Mouse (Mus musculus): ENCODE results near the gene Zscan26. TPM values are rescaled to one million over a fixed set of nuclear protein-coding genes. Genes with fewer than 3 reads are reported as not detected.
"Not testable (repeated sequence)": the region's sequence is repeated elsewhere in the genome, so short reads cannot be mapped to it uniquely, and the experiment has no call there.

Gene Zscan26
- polyA plus RNA-seq, 1 experiment from 2014 or later: 21.3 TPM

GRCm38 (mm10) chr13:21462516-21462915 lies 9.0 kb upstream of the Zscan26 start:
- H3K4me2 ChIP-seq; H3K27me3 ChIP-seq; H3K36me3 ChIP-seq (replicated peaks); H3K9me3 ChIP-seq; H3K27ac ChIP-seq; H3K9ac ChIP-seq; H3K4me3 ChIP-seq (replicated peaks); H3K4me1 ChIP-seq; ATAC-seq (ENCODE audit: low FRiP score): not testable (repeated sequence)
- 59% methylated on average over 9 of the region's 9 CpGs for WGBS

GRCm38 (mm10) chr13:21456347-21456746 lies 2.8 kb upstream of the Zscan26 start:
- Histone ChIP-seq H3K9ac (no peak overlapping the region), H3K4me1 (peaks cover 14% of the 10 kb centered on the region), H3K9me3 (no peaks in the 10 kb centered on the region), H3K4me2 (no peak overlapping the region), H3K27me3 (peaks cover 12% of the 10 kb centered on the region; the same call in 1 of the 2 replicates), H3K27ac (no peak overlapping the region), H3K4me3 (replicated peaks) (no peak overlapping the region), H3K36me3 (replicated peaks) (no peaks in the 10 kb centered on the region)
- no peak for ATAC-seq (ENCODE audit: low FRiP score)
- WGBS: 22% methylated on average over 4 of the region's 4 CpGs

GRCm38 (mm10) chr13:21454133-21454532 lies 603 bp upstream of the Zscan26 start:
- Histone ChIP-seq H3K9ac (no peak overlapping the region), H3K27ac (no peak overlapping the region), H3K4me1 (peaks cover 14% of the 10 kb centered on the region), H3K36me3 (replicated peaks) (peaks cover 2% of the 10 kb centered on the region; the same call in 1 of the 2 replicates), H3K9me3 (no peaks in the 10 kb centered on the region), H3K4me3 (replicated peaks) (no peak overlapping the region), H3K27me3 (peaks cover 9% of the 10 kb centered on the region; the same call in 1 of the 2 replicates), H3K4me2 (no peak overlapping the region)
- no peak for ATAC-seq (ENCODE audit: low FRiP score)
- WGBS: 94% methylated on average over 3 of the region's 3 CpGs

- Histone ChIP-seq H3K4me3 (replicated peaks) (peak overlapping the region; percentile 73), H3K9me3 (no peaks in the 10 kb centered on the region), H3K4me1 (peaks cover 14% of the 10 kb centered on the region), H3K4me2 (peak overlapping the region; percentile 79), H3K36me3 (replicated peaks) (peaks cover 10% of the 10 kb centered on the region), H3K27me3 (peaks cover 9% of the 10 kb centered on the region; the same call in 1 of the 2 replicates), H3K27ac (peak overlapping the region; percentile 75), H3K9ac (peak overlapping the region; percentile 76)
- WGBS: 2% methylated on average over 13 of the region's 13 CpGs
- ATAC-seq (ENCODE audit: low FRiP score): peak; percentile 42; the same call in 1 of the 2 replicates
Measured at GRCm38 (mm10) chr13:21453042-21453441, 488 bp downstream of the Zscan26 start.

GRCm38 (mm10) chr13:21447856-21448614 lies 5.5 kb downstream of the Zscan26 start:
- no peak for ATAC-seq (ENCODE audit: low FRiP score)
- peaks cover 56% of the 10 kb centered on the region for H3K36me3 ChIP-seq (replicated peaks)
- H3K4me2 ChIP-seq: no peak overlapping the region
- peaks cover 13% of the 10 kb centered on the region for H3K4me1 ChIP-seq
- no peak overlapping the region for H3K27ac ChIP-seq
- no peaks in the 10 kb centered on the region for H3K9me3 ChIP-seq
- H3K4me3 ChIP-seq (replicated peaks): no peak overlapping the region
- 84% methylated on average over 16 of the region's 16 CpGs for WGBS
- no peak overlapping the region for H3K9ac ChIP-seq
- no peaks in the 10 kb centered on the region for H3K27me3 ChIP-seq

- no peak for ATAC-seq (ENCODE audit: low FRiP score)
- H3K4me3 ChIP-seq (replicated peaks): no peak overlapping the region
- 91% methylated on average over 9 of the region's 9 CpGs for WGBS
- H3K4me1 ChIP-seq: peaks cover under 1% of the 10 kb centered on the region; the same call in 1 of the 2 replicates
- no peak overlapping the region for H3K4me2 ChIP-seq
- no peaks in the 10 kb centered on the region for H3K27me3 ChIP-seq
- H3K27ac ChIP-seq: no peak overlapping the region
- peaks cover 60% of the 10 kb centered on the region for H3K36me3 ChIP-seq (replicated peaks)
- no peaks in the 10 kb centered on the region for H3K9me3 ChIP-seq
- H3K9ac ChIP-seq: no peak overlapping the region
Measured at GRCm38 (mm10) chr13:21446796-21447195, 6.7 kb downstream of the Zscan26 start.

GRCm38 (mm10) chr13:21441207-21441572 lies 12.3 kb downstream of the Zscan26 start:
- H3K9ac ChIP-seq: peak overlapping the region; percentile 71; the same call in 1 of the 2 replicates
- peak overlapping the region; percentile 54 for H3K4me3 ChIP-seq (replicated peaks)
- H3K4me1 ChIP-seq: peaks cover 14% of the 10 kb centered on the region
- 16% methylated on average over 10 of the region's 10 CpGs for WGBS
- no peak overlapping the region; the same call in 1 of the 2 replicates for H3K27ac ChIP-seq
- H3K9me3 ChIP-seq: no peaks in the 10 kb centered on the region
- no peaks in the 10 kb centered on the region for H3K27me3 ChIP-seq
- ATAC-seq (ENCODE audit: low FRiP score): peak; percentile 62
- peaks cover 33% of the 10 kb centered on the region for H3K36me3 ChIP-seq (replicated peaks)
- H3K4me2 ChIP-seq: peak overlapping the region; percentile 80

GRCm38 (mm10) chr13:21440503-21441206 lies 12.9 kb downstream of the Zscan26 start, which contains the start of gene Pgbd1:
Pgbd1 (minus strand) TSS chr13:21441058.
- Histone ChIP-seq H3K4me2 (peak within 1 kb of the TSS; percentile 80), H3K27me3 (no peaks in the 10 kb centered on the region), H3K4me1 (peaks cover 14% of the 10 kb centered on the region), H3K9ac (peak within 1 kb of the TSS; percentile 71), H3K9me3 (no peaks in the 10 kb centered on the region), H3K27ac (peak within 1 kb of the TSS; percentile 75), H3K4me3 (replicated peaks) (peak within 1 kb of the TSS; percentile 54), H3K36me3 (replicated peaks) (peaks cover 28% of the 10 kb centered on the region)
- WGBS: under 1% methylated on average over 32 of the region's 32 CpGs
- peak; percentile 93 for ATAC-seq (ENCODE audit: low FRiP score)

GRCm38 (mm10) chr13:21435476-21435875 lies 18.1 kb downstream of the Zscan26 start:
- Histone ChIP-seq H3K4me1 (peaks cover 8% of the 10 kb centered on the region), H3K9ac (no peak overlapping the region), H3K36me3 (replicated peaks) (no peaks in the 10 kb centered on the region), H3K9me3 (no peaks in the 10 kb centered on the region), H3K27me3 (no peaks in the 10 kb centered on the region), H3K4me3 (replicated peaks) (no peak overlapping the region), H3K27ac (no peak overlapping the region), H3K4me2 (no peak overlapping the region)
- 86% methylated on average over 4 of the region's 4 CpGs for WGBS
- ATAC-seq (ENCODE audit: low FRiP score): no peak

- H3K4me1 ChIP-seq: no peaks in the 10 kb centered on the region
- no peak for ATAC-seq (ENCODE audit: low FRiP score)
- 82% methylated on average over 1 of the region's 1 CpGs for WGBS
Measured at GRCm38 (mm10) chr13:21427631-21428030, 25.9 kb downstream of the Zscan26 start.

GRCm38 (mm10) chr13:21423301-21423700 lies 30.2 kb downstream of the Zscan26 start:
- no peak for ATAC-seq (ENCODE audit: low FRiP score)
- 61% methylated on average over 5 of the region's 5 CpGs for WGBS
- Histone ChIP-seq H3K4me2 (no peak overlapping the region), H3K36me3 (replicated peaks) (no peaks in the 10 kb centered on the region), H3K27ac (no peak overlapping the region), H3K9me3 (no peaks in the 10 kb centered on the region), H3K27me3 (no peaks in the 10 kb centered on the region), H3K4me1 (no peaks in the 10 kb centered on the region), H3K9ac (no peak overlapping the region), H3K4me3 (replicated peaks) (no peak overlapping the region)

More at GRCm38 (mm10) chr13:21427631-21428030, 25.9 kb downstream of the Zscan26 start:
- H3K9ac ChIP-seq: no peak overlapping the region
- no peaks in the 10 kb centered on the region for H3K36me3 ChIP-seq (replicated peaks)
- H3K4me2 ChIP-seq: no peak overlapping the region
- H3K27me3 ChIP-seq: no peaks in the 10 kb centered on the region
- no peaks in the 10 kb centered on the region for H3K9me3 ChIP-seq
- no peak overlapping the region for H3K27ac ChIP-seq
- no peak overlapping the region for H3K4me3 ChIP-seq (replicated peaks)

GRCm38 (mm10) chr13:21418865-21419264 lies 34.7 kb downstream of the Zscan26 start:
- Histone ChIP-seq H3K4me2 (no peak overlapping the region), H3K36me3 (replicated peaks) (no peaks in the 10 kb centered on the region), H3K27ac (no peak overlapping the region), H3K27me3 (no peaks in the 10 kb centered on the region), H3K9me3 (no peaks in the 10 kb centered on the region), H3K4me1 (no peaks in the 10 kb centered on the region; the same call in 1 of the 2 replicates), H3K4me3 (replicated peaks) (no peak overlapping the region), H3K9ac (no peak overlapping the region)
- ATAC-seq (ENCODE audit: low FRiP score): no peak
- WGBS: 66% methylated on average over 6 of the region's 6 CpGs
